In the genomic region with DNA sequence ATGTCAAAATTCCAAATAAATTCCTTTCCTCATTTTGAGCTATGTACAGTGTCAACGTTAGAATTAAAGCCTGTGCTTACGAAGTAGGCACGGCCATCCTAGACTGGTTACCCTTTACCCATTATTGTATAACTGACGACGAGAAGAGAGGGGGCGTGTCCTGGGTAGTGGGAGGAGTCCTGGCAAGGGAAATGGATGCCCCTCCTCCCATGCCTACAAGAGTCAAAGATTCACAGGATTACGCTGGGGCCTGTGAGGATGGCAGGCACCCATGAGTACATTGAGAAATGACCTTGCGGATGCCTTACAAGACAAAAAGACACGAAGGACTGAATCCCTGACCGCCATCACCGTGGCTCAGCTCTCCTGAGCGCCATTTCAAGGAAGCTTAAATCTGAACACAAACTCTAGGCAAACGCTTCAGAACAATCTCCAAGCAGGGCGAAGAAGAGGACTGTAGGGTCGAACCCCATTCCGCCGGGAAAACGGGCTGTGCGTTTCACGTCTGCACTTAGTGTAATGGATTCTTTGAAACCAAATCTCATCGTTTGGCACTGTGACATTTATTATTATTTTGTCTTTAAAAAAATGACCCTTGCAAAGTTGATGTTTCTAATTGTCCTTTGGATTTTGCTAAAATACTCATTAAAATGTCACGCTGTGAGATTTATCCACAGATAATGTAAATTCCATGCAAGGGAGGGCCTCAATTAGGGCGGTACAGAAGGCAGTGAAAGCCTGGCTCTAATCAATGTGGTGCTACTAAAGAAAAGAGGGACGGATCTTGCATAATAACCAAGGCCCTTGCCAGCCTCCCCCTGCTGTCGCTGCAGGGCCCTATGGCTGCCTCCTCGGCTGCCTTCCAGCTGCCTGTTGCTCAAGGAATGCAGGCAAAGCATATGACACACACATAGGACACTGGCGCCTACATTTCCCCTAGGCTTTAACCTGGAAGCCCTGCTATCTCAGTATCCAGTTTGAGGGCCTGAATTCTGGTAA, we compare ENCODE assay signal across 9 mouse cellular contexts.
DNase-seq lines count a peak whose midpoint lies in the region; ATAC-seq and TF ChIP-seq lines count a peak whose summit lies in the region.
"Had no signal": no experiment of that assay in that cellular context is flagged by ENCODE, and none has a peak within 500 bp of the region (broad histone marks: within the 10 kb centered on the region; RNA-seq: fewer than 3 reads in every experiment).

No protein-coding gene starts in this region.

- no peak for TF ChIP-seq POLR2A in kidney, adult 2 months (IDR thresholded peaks at IDR 0.05; ENCODE audit: low read depth, low read length)

- no peak overlapping the region for H3K4me3 ChIP-seq in kidney, adult 2 months (ENCODE audit: insufficient read depth, low read depth, low read length)
- H3K4me3 ChIP-seq in kidney, embryonic 15.5 days (replicated peaks): no peak overlapping the region
- H3K4me3 ChIP-seq in midbrain, embryonic 12.5 days: no peak overlapping the region

- H3K4me2 ChIP-seq in kidney, embryonic 15.5 days: no peak overlapping the region
- H3K4me2 ChIP-seq in midbrain, embryonic 12.5 days (replicated peaks): no peak overlapping the region

- H3K9ac ChIP-seq in kidney, embryonic 15.5 days: no peak overlapping the region
- no peak overlapping the region for H3K9ac ChIP-seq in midbrain, embryonic 12.5 days (replicated peaks)

- no peak overlapping the region for H3K27ac ChIP-seq in kidney, adult 2 months (ENCODE audit: insufficient read depth, low read depth, low read length)
- no peak overlapping the region for H3K27ac ChIP-seq in kidney, embryonic 15.5 days
- peak overlapping the region; percentile 42 for H3K27ac ChIP-seq in midbrain, embryonic 12.5 days (replicated peaks)

- no peaks in the 10 kb centered on the region for H3K9me3 ChIP-seq in kidney, embryonic 15.5 days (replicated peaks)
- H3K9me3 ChIP-seq in midbrain, embryonic 12.5 days: no peaks in the 10 kb centered on the region

- H3K4me1 ChIP-seq in kidney, adult 2 months (ENCODE audit: control insufficient read depth, insufficient read depth, low read length): no peaks in the 10 kb centered on the region
- H3K4me1 ChIP-seq in kidney, embryonic 15.5 days: peaks cover 23% of the 10 kb centered on the region
- peaks cover 13% of the 10 kb centered on the region for H3K4me1 ChIP-seq in midbrain, embryonic 12.5 days

- ATAC-seq in kidney, embryonic 15.5 days (replicated peaks; ENCODE audit: low FRiP score): no peak
- ATAC-seq in midbrain, embryonic 12.5 days (ENCODE audit: low FRiP score, low read depth): peak; percentile 84
- no peak for ATAC-seq in monocyte, adult 5-6 weeks (replicated peaks; ENCODE audit: insufficient number of reproducible peaks, low FRiP score, low TSS enrichment, poor library complexity, severe bottlenecking)

- no peak for TF ChIP-seq CTCF in kidney, adult 2 months (conservative IDR thresholded peaks at IDR 0.05; ENCODE audit: insufficient read depth, insufficient read length, low read depth, low read length)

- H3K27me3 ChIP-seq in kidney, adult 2 months (replicated peaks; ENCODE audit: control insufficient read depth, insufficient read depth, low read length): no peaks in the 10 kb centered on the region
- H3K27me3 ChIP-seq in kidney, embryonic 15.5 days: no peaks in the 10 kb centered on the region
- no peaks in the 10 kb centered on the region; the same call in 1 of the 2 replicates for H3K27me3 ChIP-seq in midbrain, embryonic 12.5 days
- H3K27me3 ChIP-seq: CH12.LX had no signal

- WGBS in kidney, adult 2 months: 69% methylated on average over 27 of the region's 27 CpGs
- 68% methylated on average over 27 of the region's 27 CpGs for WGBS in kidney, embryonic 15.5 days
- 62% methylated on average over 27 of the region's 27 CpGs for WGBS in midbrain, embryonic 12.5 days

- no peaks in the 10 kb centered on the region for H3K36me3 ChIP-seq in kidney, adult 2 months (ENCODE audit: control insufficient read depth, insufficient read depth, low read length)
- no peaks in the 10 kb centered on the region for H3K36me3 ChIP-seq in kidney, embryonic 15.5 days
- H3K36me3 ChIP-seq in midbrain, embryonic 12.5 days: no peaks in the 10 kb centered on the region

- DNase-seq in kidney, adult 2 months: peak; percentile 72
- DNase-seq in cerebellum, adult 11 months: peak; percentile 12
- DNase-seq in gonadal fat pad, adult 2 months (ENCODE audit: low read depth): peak; percentile 52
- no peak for DNase-seq in spleen, postnatal 4 days (ENCODE audit: low spot score in 2 of 2)
- DNase-seq in spleen, postnatal 14 days (ENCODE audit: low spot score in 2 of 2): no peak

Comparison
In these comparisons a context has a peak if more than half of its experiments do, and no peak if none do; other contexts are left out.
1. DNase-seq: peak in kidney, adult 2 months (single experiment), cerebellum, adult 11 months (single experiment) and gonadal fat pad, adult 2 months (single experiment); none in spleen, postnatal 4 days (0 of 2) and spleen, postnatal 14 days (0 of 2).